Mouse (Mus musculus) neural tube, embryonic 11.5 days (tissue): ENCODE measurements around the gene Lipa. TPM values are rescaled to one million over a fixed set of nuclear protein-coding genes. Genes with fewer than 3 reads are reported as not detected.

ENCODE experiments used
- ATAC-seq: fragments of 200-750 bp; cut with Nextera tagmentation; 2 replicates; pipeline ENCODE4 v1.8.0; 2017; ENCODE audit warnings: moderate number of reproducible peaks, mild to moderate bottlenecking, moderate TSS enrichment, moderate library complexity; ENCODE audit not compliant: insufficient read depth, low FRiP score, low TSS enrichment
- DNase-seq: peaks from one replicate; pipeline ENCODE4 v3.0.0-alpha.2; 2015; ENCODE audit warnings: low spot score
- H3K27ac ChIP-seq: fragments of 300-500 bp; sonication (generic); 2 replicates; pipeline ENCODE4 v1.5.1; 2014; ENCODE audit warnings: low read depth, mild to moderate bottlenecking, low read length
- H3K27me3 ChIP-seq: fragments of 300-500 bp; sonication (generic); 2 replicates; pipeline ENCODE4 v1.6.1; 2014; ENCODE audit warnings: mild to moderate bottlenecking, low read length, mixed read lengths; ENCODE audit not compliant: control insufficient read depth, insufficient read depth
- H3K36me3 ChIP-seq: fragments of 300-500 bp; sonication (generic); 2 replicates; pipeline ENCODE4 v1.6.1; 2014; ENCODE audit warnings: mild to moderate bottlenecking, low read length, moderate library complexity, mixed read lengths; ENCODE audit not compliant: control insufficient read depth, insufficient read depth
- H3K4me1 ChIP-seq: fragments of 300-500 bp; sonication (generic); 2 replicates; pipeline ENCODE4 v1.6.1; 2014; ENCODE audit warnings: low read length, mixed read lengths; ENCODE audit not compliant: control insufficient read depth, insufficient read depth
- H3K4me2 ChIP-seq: fragments of 300-500 bp; sonication (generic); 2 replicates; pipeline ENCODE4 v1.6.1; 2014; ENCODE audit warnings: low read depth, mild to moderate bottlenecking, moderate library complexity
- H3K4me3 ChIP-seq: fragments of 300-500 bp; sonication (generic); 2 replicates; pipeline ENCODE4 v1.5.1; 2014; ENCODE audit warnings: low read depth, low read length
- H3K9ac ChIP-seq: fragments of 300-500 bp; sonication (generic); 2 replicates; pipeline ENCODE4 v1.6.1; 2014; ENCODE audit warnings: mild to moderate bottlenecking, low read length
- H3K9me3 ChIP-seq: fragments of 300-500 bp; sonication (generic); 2 replicates; pipeline ENCODE4 v1.6.1; 2016; ENCODE audit warnings: low read length; ENCODE audit not compliant: control insufficient read depth
- WGBS: fragments of 180-500 bp; shearing (Covaris S2); extraction: QIAGEN DNeasy Blood & Tissue Kit; methylation state at CpG from one replicate; pipeline ENCODE4 v1.1.7; 2014; 5-methylcytosine and 5-hydroxymethylcytosine counted together
- polyA plus RNA-seq: library from polyadenylated mRNA; unstranded; fragments of >200 nt; fragmentation: Nextera tagmentation; extraction: Ambion mirVana; gene quantifications from 2 replicates; pipeline ENCODE4 v1.2.1, GENCODE M21; 2014

Lipa gene
- polyA plus RNA-seq, 1 experiment from 2014 or later, result 27.5 TPM

GRCm38 (mm10) chr19:34461451-34462019 lies 65.7 kb downstream of the Lipa start:
- no peaks in the 10 kb centered on the region for H3K36me3 ChIP-seq
- no peak for ATAC-seq
- 84% methylated on average over 1 of the region's 1 CpGs for WGBS

GRCm38 (mm10) chr19:34450784-34451370 lies 76.4 kb downstream of the Lipa start:
- 66% methylated on average over 1 of the region's 1 CpGs for WGBS
- Histone ChIP-seq H3K4me3 (no peak overlapping the region), H3K4me2 (no peak overlapping the region), H3K9me3 (no peaks in the 10 kb centered on the region), H3K36me3 (no peaks in the 10 kb centered on the region), H3K27me3 (no peaks in the 10 kb centered on the region), H3K9ac (no peak overlapping the region), H3K27ac (no peak overlapping the region), H3K4me1 (no peaks in the 10 kb centered on the region)
- ATAC-seq (no peak), DNase-seq (no peak)

More at GRCm38 (mm10) chr19:34461451-34462019, 65.7 kb downstream of the Lipa start:
- H3K27me3 ChIP-seq, result no peaks in the 10 kb centered on the region
- H3K4me1 ChIP-seq, result no peaks in the 10 kb centered on the region
- H3K9me3 ChIP-seq, result no peaks in the 10 kb centered on the region
- no peak overlapping the region for H3K27ac ChIP-seq
- DNase-seq, result no peak
- H3K4me2 ChIP-seq, result no peak overlapping the region
- H3K4me3 ChIP-seq, result no peak overlapping the region
- no peak overlapping the region for H3K9ac ChIP-seq

- WGBS, result 85% methylated on average over 1 of the region's 1 CpGs
- Histone ChIP-seq H3K9me3 (no peaks in the 10 kb centered on the region), H3K4me2 (no peak overlapping the region), H3K27me3 (no peaks in the 10 kb centered on the region), H3K9ac (no peak overlapping the region), H3K4me3 (no peak overlapping the region), H3K27ac (no peak overlapping the region), H3K4me1 (no peaks in the 10 kb centered on the region), H3K36me3 (no peaks in the 10 kb centered on the region)
- DNase-seq (no peak), ATAC-seq (no peak)
These were observed 78.4 kb downstream of the Lipa start for GRCm38 (mm10) chr19:34448851-34449250.

- WGBS, result 76% methylated on average over 4 of the region's 4 CpGs
- Histone ChIP-seq H3K4me2 (no peak overlapping the region), H3K9ac (no peak overlapping the region), H3K27me3 (no peaks in the 10 kb centered on the region), H3K36me3 (no peaks in the 10 kb centered on the region), H3K4me1 (no peaks in the 10 kb centered on the region), H3K9me3 (no peaks in the 10 kb centered on the region), H3K27ac (no peak overlapping the region), H3K4me3 (no peak overlapping the region)
- DNase-seq (no peak), ATAC-seq (no peak)
These were observed 81.8 kb downstream of the Lipa start for GRCm38 (mm10) chr19:34445410-34446012.

GRCm38 (mm10) chr19:34444785-34445184 lies 82.5 kb downstream of the Lipa start:
- H3K9me3 ChIP-seq, result no peaks in the 10 kb centered on the region
- DNase-seq, result no peak
- H3K4me2 ChIP-seq, result no peak overlapping the region

More at GRCm38 (mm10) chr19:34444785-34445184, 82.5 kb downstream of the Lipa start:
- Histone ChIP-seq H3K27ac (no peak overlapping the region), H3K4me3 (no peak overlapping the region), H3K9ac (no peak overlapping the region), H3K4me1 (no peaks in the 10 kb centered on the region), H3K36me3 (no peaks in the 10 kb centered on the region), H3K27me3 (no peaks in the 10 kb centered on the region)
- no peak for ATAC-seq
- WGBS, result 91% methylated on average over 3 of the region's 3 CpGs

Other genes starting within 250 kb of the Lipa start
- gene Fas, start 236.8 kb downstream of the Lipa start, polyA plus RNA-seq, result 0.76 and 1.0 TPM in 2 replicates
- gene Ch25h, start 52.3 kb downstream of the Lipa start, polyA plus RNA-seq, result 2.0 and 3.1 TPM in 2 replicates
- gene Ifit2, start 23.2 kb upstream of the Lipa start, polyA plus RNA-seq, result 4.3 and 4.8 TPM in 2 replicates
- 0.30 and 0.34 TPM in 2 replicates for gene Ifit3, start 56.1 kb upstream of the Lipa start, polyA plus RNA-seq
- gene Ifit1bl1, start 74.5 kb upstream of the Lipa start, polyA plus RNA-seq, result 0.11 and 0.22 TPM in 2 replicates
- gene Ifit3b, start 80.5 kb upstream of the Lipa start, polyA plus RNA-seq, result not detected in 2 replicates
- gene Ifit1bl2, start 113.3 kb upstream of the Lipa start, polyA plus RNA-seq, result 0.11 TPM in 1 of 2 replicates, not detected in the other
- 0.11 TPM in 1 of 2 replicates, not detected in the other for gene Ifit1, start 113.4 kb upstream of the Lipa start, polyA plus RNA-seq
- gene Slc16a12, start 219.8 kb upstream of the Lipa start, polyA plus RNA-seq, result 1.3 and 2.0 TPM in 2 replicates